Mouse (Mus musculus) testis, adult 2 months (tissue): ENCODE results near the gene Serpina3a. TPM values are rescaled to one million over a fixed set of nuclear protein-coding genes. Genes with fewer than 3 reads are reported as not detected.
"Not testable (repeated sequence)": the region's sequence is repeated elsewhere in the genome, so short reads cannot be mapped to it uniquely, and the experiment has no call there.

Experiments
- H3K27ac ChIP-seq: fragments of 200-500 bp; 2 replicates; pipeline ENCODE4 v1.5.1; 2012; ENCODE audit warnings: low read depth, low read length; ENCODE audit not compliant: control insufficient read depth, insufficient read depth
- H3K27me3 ChIP-seq: fragments of 200-500 bp; 2 replicates; pipeline ENCODE4 v1.6.1; 2012; ENCODE audit warnings: mild to moderate bottlenecking, low read length, moderate library complexity; ENCODE audit not compliant: control insufficient read depth, insufficient read depth
- H3K36me3 ChIP-seq: fragments of 200-500 bp; 2 replicates; pipeline ENCODE4 v1.6.1; 2012; ENCODE audit warnings: mild to moderate bottlenecking, low read length; ENCODE audit not compliant: control insufficient read depth, insufficient read depth
- H3K4me1 ChIP-seq: fragments of 200-500 bp; 2 replicates; pipeline ENCODE4 v1.6.1; 2012; ENCODE audit warnings: low read length; ENCODE audit not compliant: control insufficient read depth, insufficient read depth
- H3K4me3 ChIP-seq: fragments of 200-500 bp; 2 replicates; pipeline ENCODE4 v1.5.1; 2012; ENCODE audit warnings: low read depth, mild to moderate bottlenecking, low read length, moderate library complexity, mixed read lengths; ENCODE audit not compliant: control insufficient read depth
- CTCF ChIP-seq: fragments of 200-500 bp; IDR thresholded peaks from 2 replicates; pipeline ENCODE4 v1.5.1; 2012; ENCODE audit warnings: low read depth, mild to moderate bottlenecking, inconsistent platforms, low read length, moderate library complexity; ENCODE audit not compliant: control insufficient read depth, insufficient read depth, insufficient replicate concordance
- POLR2A ChIP-seq: fragments of 200-500 bp; IDR thresholded peaks from 2 replicates; pipeline ENCODE4 v1.6.1; 2012; ENCODE audit warnings: low read depth, mild to moderate bottlenecking, inconsistent platforms, low read length, moderate library complexity; ENCODE audit not compliant: control insufficient read depth
- polyA plus RNA-seq: library from polyadenylated mRNA; depleted of rRNA; stranded (reverse); fragments of >200 nt; gene quantifications from 2 replicates; pipeline ENCODE4 v1.2.3, GENCODE M21; 2012; rRNA removed

Serpina3a gene
- 12.3 and 25.2 TPM in 2 replicates for polyA plus RNA-seq

DNA sequence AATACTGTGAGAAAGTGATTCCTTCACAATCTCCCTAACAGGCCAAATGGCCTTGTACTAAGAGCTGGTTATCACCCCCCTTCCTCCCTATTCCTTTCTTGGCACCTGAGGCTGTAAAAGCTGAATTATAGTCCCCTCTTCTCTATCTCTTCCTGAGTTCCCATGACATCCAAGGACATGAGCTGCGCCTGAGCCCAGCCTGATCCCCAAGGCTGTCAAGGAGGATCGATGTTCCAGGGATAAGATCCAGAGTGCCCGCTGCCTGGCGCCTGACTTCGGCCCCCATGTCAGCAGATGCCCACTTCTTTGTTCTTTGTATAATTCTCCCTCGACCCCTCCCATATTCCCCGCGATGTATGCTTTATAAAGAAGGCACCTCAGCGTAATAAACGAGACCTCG is at the start of gene Serpina3a:
Gene Serpina3a, plus strand, starts transcription at position 392 of the 400 bp plus-strand sequence.
- H3K4me3 ChIP-seq, H3K4me1 ChIP-seq, H3K27me3 ChIP-seq, H3K36me3 ChIP-seq: not testable (repeated sequence)
- H3K27ac ChIP-seq = peak within 1 kb of the TSS; percentile 75

DNA sequence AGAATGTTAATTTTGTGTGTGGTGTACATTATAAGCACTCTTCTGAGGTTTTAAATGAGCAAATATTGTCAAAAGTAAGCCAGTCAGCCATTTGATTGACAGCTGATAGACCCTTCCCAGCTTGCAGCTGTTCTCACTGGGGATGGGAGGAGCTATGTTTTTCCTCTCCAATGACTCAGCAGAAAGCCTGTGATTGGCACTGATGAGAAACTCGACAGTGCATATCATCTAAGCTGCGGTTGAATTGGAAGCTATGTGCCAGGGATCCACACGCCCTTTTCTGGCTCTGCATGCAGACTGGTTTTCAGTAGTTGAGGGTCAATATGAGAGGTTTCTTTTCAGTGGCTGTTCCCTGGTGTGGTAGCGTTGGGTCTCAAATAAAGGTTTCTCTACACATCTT is 48.0 kb upstream of the Serpina3a start:
- Histone ChIP-seq H3K4me3 (no peak overlapping the region), H3K27ac (no peak overlapping the region), H3K4me1 (peaks cover 2% of the 10 kb centered on the region), H3K27me3 (no peaks in the 10 kb centered on the region), H3K36me3 (no peaks in the 10 kb centered on the region)
- TF ChIP-seq CTCF = no peak
- TF ChIP-seq POLR2A = no peak

DNA sequence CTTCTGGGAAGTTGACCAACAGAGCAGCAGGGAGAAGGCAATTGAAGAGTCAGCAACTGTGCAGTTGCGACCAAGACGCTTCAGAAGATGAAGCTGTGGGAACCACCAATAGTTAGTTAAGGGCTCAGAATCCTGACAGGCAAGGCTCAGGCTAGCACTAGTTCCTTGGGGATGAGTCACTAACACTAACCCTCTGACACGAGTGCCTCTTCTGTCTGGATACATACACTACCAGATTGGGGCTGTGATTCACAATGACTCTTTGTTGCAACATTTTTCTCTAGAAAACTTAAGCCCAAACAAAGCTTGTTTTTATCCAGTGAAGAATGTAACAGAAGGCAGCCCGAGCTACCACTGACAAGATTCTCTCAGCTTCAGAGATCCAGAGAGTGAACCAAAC is 47.5 kb upstream of the Serpina3a start:
- Histone ChIP-seq H3K4me1 (peaks cover 2% of the 10 kb centered on the region), H3K36me3 (no peaks in the 10 kb centered on the region), H3K4me3 (no peak overlapping the region), H3K27ac (no peak overlapping the region), H3K27me3 (no peaks in the 10 kb centered on the region)
- TF ChIP-seq CTCF (no peak), POLR2A (no peak)

DNA sequence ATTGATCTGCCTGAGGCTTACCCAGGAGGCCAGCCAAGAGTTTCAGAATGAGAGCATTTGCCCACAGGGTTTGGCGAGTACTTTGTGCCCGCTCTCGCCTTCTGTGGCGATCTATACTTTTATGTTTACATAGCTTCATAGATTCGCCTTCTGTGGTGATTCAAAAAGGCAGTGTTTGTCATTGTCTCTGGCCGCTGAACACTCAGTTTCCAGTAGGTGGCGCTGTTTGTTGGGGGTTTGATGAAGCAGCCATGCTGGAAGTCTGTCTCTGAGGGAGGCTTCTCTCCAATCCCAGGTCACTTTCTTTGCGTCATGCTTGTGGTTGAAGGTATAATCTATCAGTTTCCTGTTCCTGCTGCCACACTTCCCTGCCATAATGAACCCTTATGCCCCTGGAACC is 46.3 kb upstream of the Serpina3a start:
- TF ChIP-seq POLR2A = no peak
- peak; percentile 70; the same call in 1 of the 2 replicates for TF ChIP-seq CTCF
- no peak overlapping the region for H3K4me3 ChIP-seq
- H3K4me1 ChIP-seq = peaks cover 2% of the 10 kb centered on the region
- H3K27ac ChIP-seq = peak overlapping the region; percentile 39; the same call in 1 of the 2 replicates
- H3K27me3 ChIP-seq = no peaks in the 10 kb centered on the region
- H3K36me3 ChIP-seq = no peaks in the 10 kb centered on the region

DNA sequence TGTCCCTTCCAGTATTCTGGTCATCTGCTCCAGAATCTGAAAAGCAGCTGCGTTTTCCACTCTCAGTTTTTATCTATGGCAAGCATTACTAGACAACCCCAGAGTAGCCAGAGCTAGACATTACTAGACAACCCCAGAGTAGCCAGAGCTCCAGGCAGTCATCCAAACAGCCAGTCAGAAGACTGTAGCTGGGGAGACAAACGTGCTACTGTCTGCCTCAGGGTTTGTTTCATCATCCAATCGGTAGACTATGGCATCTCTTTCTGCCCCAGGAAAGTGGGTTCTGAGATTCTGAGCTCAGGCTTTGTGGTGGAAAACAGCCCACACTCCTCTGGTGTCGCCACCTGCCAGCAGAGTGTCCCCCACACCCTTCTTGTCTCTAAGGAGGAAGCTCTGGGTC is 45.0 kb upstream of the Serpina3a start:
- Histone ChIP-seq H3K27ac (peak overlapping the region; percentile 37; the same call in 1 of the 2 replicates), H3K27me3 (no peaks in the 10 kb centered on the region), H3K4me3 (peak overlapping the region; percentile 23; the same call in 1 of the 2 replicates), H3K36me3 (no peaks in the 10 kb centered on the region), H3K4me1 (peaks cover 2% of the 10 kb centered on the region)
- TF ChIP-seq POLR2A (no peak), CTCF (no peak)

DNA sequence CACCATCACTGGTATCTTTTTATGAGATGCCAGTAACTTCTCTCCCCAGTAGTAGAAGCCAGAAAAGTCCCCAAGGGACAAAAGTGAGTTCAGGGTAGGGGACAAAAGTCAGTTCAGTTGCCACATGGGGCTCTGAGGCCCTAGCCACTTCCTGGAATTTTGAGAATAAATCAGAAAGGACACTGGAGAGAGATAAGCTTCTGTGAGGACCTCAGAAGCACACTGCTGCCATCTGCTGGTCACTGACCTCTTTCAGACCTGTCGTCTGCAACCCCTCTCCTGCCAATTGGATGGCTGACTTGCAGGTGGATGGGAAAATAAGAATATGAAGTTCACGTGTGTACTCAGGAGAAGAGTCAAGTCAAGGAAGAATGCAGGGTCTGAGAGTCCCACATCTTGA is 42.9 kb upstream of the Serpina3a start:
- peak; percentile 60; the same call in 1 of the 2 replicates for TF ChIP-seq CTCF
- TF ChIP-seq POLR2A = no peak
- Histone ChIP-seq H3K4me3 (no peak overlapping the region), H3K27ac (no peak overlapping the region), H3K4me1 (peaks cover 2% of the 10 kb centered on the region), H3K36me3 (no peaks in the 10 kb centered on the region), H3K27me3 (no peaks in the 10 kb centered on the region)

DNA sequence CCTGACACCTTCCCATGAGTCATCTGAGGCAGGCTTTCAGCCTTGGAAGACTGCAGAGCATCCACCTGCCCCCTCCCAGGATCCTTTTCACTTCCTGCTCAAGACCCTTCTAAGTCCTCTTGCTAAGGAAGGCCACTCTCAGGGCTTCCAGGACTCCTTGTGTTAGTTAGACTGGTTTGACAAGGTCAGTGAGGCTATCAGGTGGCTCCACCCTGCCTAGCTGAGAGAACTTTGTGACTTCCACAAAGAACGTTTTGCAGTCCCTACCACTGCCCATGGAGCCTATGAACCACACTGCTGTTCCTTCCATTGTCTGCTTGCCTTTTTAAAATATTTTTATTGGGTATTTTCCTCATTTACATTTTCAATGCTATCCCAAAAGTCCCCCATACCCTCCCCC is 40.8 kb upstream of the Serpina3a start:
- H3K27me3 ChIP-seq = no peaks in the 10 kb centered on the region
- no peaks in the 10 kb centered on the region for H3K36me3 ChIP-seq
- H3K4me3 ChIP-seq = no peak overlapping the region
- H3K4me1 ChIP-seq = peaks cover 2% of the 10 kb centered on the region
- no peak overlapping the region for H3K27ac ChIP-seq
- TF ChIP-seq POLR2A = no peak
- no peak for TF ChIP-seq CTCF

DNA sequence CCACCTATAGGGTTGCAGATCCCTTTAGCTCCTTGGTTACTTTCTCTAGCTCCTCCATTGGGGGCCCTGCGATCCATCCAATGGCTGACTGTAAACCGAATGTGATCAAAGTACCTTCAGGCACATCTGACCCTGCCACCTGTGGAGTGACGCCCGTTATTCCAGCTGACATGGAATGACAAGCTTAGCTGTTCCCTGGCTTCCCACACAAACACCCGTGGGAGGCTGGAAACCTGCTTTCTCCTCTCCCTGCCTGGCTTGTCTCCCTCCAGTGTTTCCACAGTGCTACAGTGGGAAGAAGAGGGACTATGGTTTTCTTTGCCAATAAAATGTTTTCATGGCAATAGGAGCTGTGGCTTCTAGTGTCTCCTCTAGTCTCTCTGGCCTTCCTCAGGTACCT is 40.2 kb upstream of the Serpina3a start:
- no peak for TF ChIP-seq CTCF
- no peak for TF ChIP-seq POLR2A
- H3K4me1 ChIP-seq = peaks cover 2% of the 10 kb centered on the region
- no peak overlapping the region for H3K27ac ChIP-seq
- no peaks in the 10 kb centered on the region for H3K36me3 ChIP-seq
- H3K4me3 ChIP-seq = no peak overlapping the region
- H3K27me3 ChIP-seq = no peaks in the 10 kb centered on the region
